Mouse (Mus musculus) midbrain, embryonic 11.5 days (tissue): ENCODE measurements around the gene Lrit2. TPM values are rescaled to one million over a fixed set of nuclear protein-coding genes. Genes with fewer than 3 reads are reported as not detected.

Experiments
- polyA plus RNA-seq: library from polyadenylated mRNA; unstranded; fragments of >200 nt; fragmentation: Nextera tagmentation; extraction: Ambion mirVana; gene quantifications from 2 replicates; pipeline ENCODE4 v1.2.1, GENCODE M21; 2014

Gene Lrit2
- polyA plus RNA-seq, 1 experiment from 2014 or later, result not detected

Other genes starting within 250 kb of the Lrit2 start
- 27.5 and 29.2 TPM in 2 replicates for gene Ccser2, start 99.2 kb upstream of the Lrit2 start, polyA plus RNA-seq
- gene Rgr, start 19.0 kb upstream of the Lrit2 start, polyA plus RNA-seq, result not detected in 2 replicates
- gene Lrit1, start 13.1 kb upstream of the Lrit2 start, polyA plus RNA-seq, result not detected in 2 replicates
- 0.20 and 0.22 TPM in 2 replicates for gene Cdhr1, start 30.4 kb downstream of the Lrit2 start, polyA plus RNA-seq
- 0.32 TPM in 1 of 2 replicates, not detected in the other for gene 2610528A11Rik, start 46.1 kb downstream of the Lrit2 start, polyA plus RNA-seq
- gene Ghitm, start 67.3 kb downstream of the Lrit2 start, polyA plus RNA-seq, result 213 and 220 TPM in 2 replicates